Mouse (Mus musculus) kidney, postnatal 0 days (tissue): ENCODE measurements at regions not wholly inside any gene's neighbourhood (a gene's known extent, or its start where the extent isn't known, plus 50 kb on each side); places are given as distances from the start of the nearest gene placed in this dataset.
A peak's percentile ranks its signal among the peaks of the same experiment; 100 is the strongest.

Experiments used
- ATAC-seq: fragments of 200-750 bp; cut with Nextera tagmentation; replicated peaks from 2 replicates; pipeline ENCODE4 v1.8.0; 2017; ENCODE audit warnings: low read depth, moderate number of reproducible peaks, moderate TSS enrichment, moderate library complexity; ENCODE audit not compliant: low FRiP score
- DNase-seq: peaks from one replicate; pipeline ENCODE4 v3.0.0-alpha.2; 2016; ENCODE audit warnings: low spot score
- H3K27ac ChIP-seq: fragments of 300-500 bp; sonication (generic); 2 replicates; pipeline ENCODE4 v1.5.1; 2014; ENCODE audit warnings: mild to moderate bottlenecking
- H3K27me3 ChIP-seq: fragments of 300-500 bp; sonication (generic); 2 replicates; pipeline ENCODE4 v1.6.1; 2014; ENCODE audit warnings: low read length, mixed read lengths; ENCODE audit not compliant: insufficient read depth
- H3K36me3 ChIP-seq: fragments of 300-500 bp; sonication (generic); 2 replicates; pipeline ENCODE4 v1.6.1; 2014; ENCODE audit warnings: low read length, mixed read lengths; ENCODE audit not compliant: insufficient read depth
- H3K4me1 ChIP-seq: fragments of 300-500 bp; sonication (generic); replicated peaks from 2 replicates; pipeline ENCODE4 v1.6.1; 2014; ENCODE audit warnings: antibody characterized with exemption, low read length, mixed read lengths; ENCODE audit not compliant: insufficient read depth
- H3K4me2 ChIP-seq: fragments of 300-500 bp; sonication (generic); 2 replicates; pipeline ENCODE4 v1.6.1; 2014; ENCODE audit warnings: mild to moderate bottlenecking, low read length, moderate library complexity, mixed read lengths
- H3K4me3 ChIP-seq: fragments of 300-500 bp; sonication (generic); replicated peaks from 2 replicates; pipeline ENCODE4 v1.5.1; 2014; ENCODE audit warnings: low read depth, low read length
- H3K9ac ChIP-seq: fragments of 300-500 bp; sonication (generic); 2 replicates; pipeline ENCODE4 v1.6.1; 2014; ENCODE audit warnings: low read depth, low read length
- H3K9me3 ChIP-seq: fragments of 300-500 bp; sonication (generic); replicated peaks from 2 replicates; pipeline ENCODE4 v1.6.1; 2016; ENCODE audit warnings: low read length, inconsistent platforms, mixed read lengths
- CTCF ChIP-seq: IDR thresholded peaks from 2 replicates; pipeline ENCODE4 v1.5.1; 2016; ENCODE audit warnings: antibody characterized with exemption, low read depth, mild to moderate bottlenecking, moderate library complexity
- WGBS: fragments of 180-500 bp; shearing (Covaris S2); extraction: QIAGEN DNeasy Blood & Tissue Kit; methylation state at CpG from one replicate; pipeline ENCODE4 v1.1.7; 2014; 5-methylcytosine and 5-hydroxymethylcytosine counted together

DNA sequence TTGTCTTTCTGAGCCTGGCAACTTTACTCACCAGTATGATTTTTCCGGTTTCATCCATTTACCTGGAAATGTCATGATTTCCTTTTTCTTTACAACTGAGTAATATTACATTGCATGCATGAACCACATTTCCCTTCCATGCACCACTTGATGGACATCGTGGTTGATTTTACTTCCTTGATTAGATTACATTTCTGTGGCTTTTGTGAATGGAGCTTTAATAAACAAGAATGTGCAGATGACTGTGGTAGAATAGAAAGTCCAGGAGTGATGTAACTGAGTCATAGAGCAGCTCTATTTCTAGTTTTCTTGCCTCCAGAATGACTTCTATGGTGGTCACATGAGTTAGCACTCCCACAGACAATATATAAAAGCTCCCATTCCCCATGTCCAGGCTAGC is 75.2 kb downstream of the Chst2 start:
- H3K4me3 ChIP-seq = no peak overlapping the region
- no peak overlapping the region for H3K27ac ChIP-seq
- WGBS = 74% methylated on average over 2 of the region's 2 CpGs
- no peak for ATAC-seq
- TF ChIP-seq CTCF = no peak
- H3K4me2 ChIP-seq = no peak overlapping the region
- H3K36me3 ChIP-seq = no peaks in the 10 kb centered on the region
- no peaks in the 10 kb centered on the region for H3K27me3 ChIP-seq
- no peak for DNase-seq
- H3K4me1 ChIP-seq = no peaks in the 10 kb centered on the region
- no peaks in the 10 kb centered on the region for H3K9me3 ChIP-seq
- no peak overlapping the region for H3K9ac ChIP-seq

DNA sequence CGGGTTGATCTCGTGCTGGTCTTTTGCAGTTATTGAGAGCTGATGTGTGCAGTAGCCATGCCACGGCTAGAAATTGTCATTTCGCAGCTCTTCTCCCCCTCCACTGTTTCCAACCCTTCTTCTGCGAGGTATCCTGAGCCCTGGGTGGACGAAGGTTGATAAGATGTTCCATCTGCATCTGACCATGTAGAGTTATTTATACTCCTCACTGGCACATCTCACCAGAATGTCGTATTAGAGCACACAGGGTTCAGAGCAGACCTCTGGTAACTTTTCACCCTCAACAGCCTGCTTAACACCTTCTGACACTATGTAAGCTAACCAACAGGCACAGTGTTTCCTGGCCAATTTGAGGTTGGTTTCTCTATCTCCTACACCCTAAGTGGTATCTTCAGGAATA is 76.4 kb downstream of the Chst2 start:
- 83% methylated on average over 7 of the region's 7 CpGs for WGBS
- no peak for ATAC-seq
- H3K36me3 ChIP-seq = no peaks in the 10 kb centered on the region
- no peaks in the 10 kb centered on the region for H3K9me3 ChIP-seq
- H3K4me3 ChIP-seq = no peak overlapping the region
- no peak overlapping the region for H3K27ac ChIP-seq
- no peak overlapping the region for H3K4me2 ChIP-seq
- H3K9ac ChIP-seq = no peak overlapping the region
- no peaks in the 10 kb centered on the region for H3K4me1 ChIP-seq
- H3K27me3 ChIP-seq = no peaks in the 10 kb centered on the region
- TF ChIP-seq CTCF = no peak
- DNase-seq = no peak

DNA sequence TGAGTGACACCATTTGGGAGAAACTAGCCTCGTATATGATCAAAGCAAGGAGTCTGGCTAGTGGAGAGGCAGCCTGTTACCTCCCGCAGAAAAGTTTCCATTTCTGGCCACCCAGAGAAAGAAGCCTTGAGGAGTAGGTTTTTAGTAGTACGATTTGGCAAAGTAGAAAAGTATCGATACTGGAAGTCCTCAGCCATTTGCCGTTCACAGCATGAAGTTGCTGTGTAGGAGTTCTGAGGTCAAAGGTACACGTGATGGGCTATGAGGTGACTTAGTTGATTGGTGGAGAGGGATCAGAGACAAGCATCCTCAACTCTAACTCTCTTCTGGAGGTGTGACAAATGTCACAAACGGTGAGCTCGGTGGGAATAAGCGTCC is 77.5 kb downstream of the Chst2 start:
- no peak overlapping the region for H3K27ac ChIP-seq
- H3K4me3 ChIP-seq = no peak overlapping the region
- no peaks in the 10 kb centered on the region for H3K27me3 ChIP-seq
- H3K4me1 ChIP-seq = no peaks in the 10 kb centered on the region
- H3K9me3 ChIP-seq = no peaks in the 10 kb centered on the region
- DNase-seq = no peak
- H3K9ac ChIP-seq = no peak overlapping the region
- no peak for TF ChIP-seq CTCF
- WGBS = 87% methylated on average over 9 of the region's 9 CpGs
- no peak overlapping the region for H3K4me2 ChIP-seq
- no peak for ATAC-seq
- no peaks in the 10 kb centered on the region for H3K36me3 ChIP-seq

DNA sequence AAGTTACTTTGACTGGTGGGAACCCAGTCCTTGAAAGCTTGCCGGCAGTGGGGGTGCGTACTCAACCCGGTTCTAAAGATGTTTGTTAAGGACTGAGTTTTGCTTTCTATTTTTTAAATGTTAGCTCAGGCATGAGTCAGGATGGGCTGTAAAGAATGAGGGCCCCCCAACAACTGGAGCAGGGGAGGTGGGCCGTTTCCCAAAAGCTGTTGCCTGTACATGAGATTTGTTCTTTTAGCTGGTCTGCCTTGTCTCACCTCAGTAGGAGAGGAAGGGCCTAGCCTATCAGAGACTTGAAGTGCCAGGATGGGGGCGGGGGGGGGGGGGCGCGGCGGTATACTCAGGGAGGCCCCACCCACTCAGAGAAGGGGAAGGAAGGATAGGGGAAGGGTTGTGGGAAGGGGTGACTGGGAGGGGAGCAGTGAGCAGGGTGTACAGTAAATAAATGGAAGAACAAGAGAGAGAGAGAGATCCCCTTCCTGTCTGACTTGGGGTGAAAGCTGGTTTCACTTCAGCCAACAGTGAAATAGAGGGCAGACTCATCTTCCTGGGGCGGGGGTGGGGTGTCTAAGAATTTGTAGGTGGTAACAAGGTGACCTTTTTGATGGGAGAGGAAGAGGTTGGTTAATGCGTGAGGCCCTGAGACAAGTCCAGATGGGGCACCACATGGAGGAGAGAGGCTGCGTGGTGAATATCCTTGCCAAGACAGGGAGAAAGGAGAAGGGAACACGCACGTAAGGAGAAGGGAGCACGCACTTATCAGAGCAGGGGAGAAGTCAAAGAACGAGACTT is 78.1 kb downstream of the Chst2 start:
- 82% methylated on average over 12 of the region's 15 CpGs for WGBS
- ATAC-seq (no peak), DNase-seq (no peak)
- H3K27me3 ChIP-seq = no peaks in the 10 kb centered on the region
- H3K9me3 ChIP-seq = no peaks in the 10 kb centered on the region
- no peaks in the 10 kb centered on the region for H3K4me1 ChIP-seq
- H3K4me2 ChIP-seq = no peak overlapping the region
- no peak for TF ChIP-seq CTCF
- H3K9ac ChIP-seq = no peak overlapping the region
- H3K4me3 ChIP-seq = no peak overlapping the region
- H3K27ac ChIP-seq = no peak overlapping the region
- no peaks in the 10 kb centered on the region for H3K36me3 ChIP-seq

DNA sequence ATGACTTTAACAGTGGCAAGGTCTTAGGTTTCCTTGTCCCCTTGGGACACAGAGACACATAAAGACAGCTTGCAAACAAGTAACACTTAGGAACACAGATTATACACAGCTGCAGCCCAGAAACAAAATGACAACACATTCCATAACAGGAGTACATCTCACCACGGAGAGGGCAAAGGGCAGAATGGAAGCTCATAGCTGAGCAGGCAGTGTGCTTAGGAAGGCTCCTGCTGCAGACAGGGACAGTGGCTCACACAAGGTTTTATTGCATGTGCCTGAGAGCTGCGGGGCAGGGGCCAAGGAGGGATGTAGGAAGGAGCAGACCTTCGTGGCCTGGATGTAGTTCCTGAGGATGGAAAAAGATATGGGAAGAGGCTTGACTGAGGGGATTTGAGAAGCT is 78.8 kb downstream of the Chst2 start:
- no peak for TF ChIP-seq CTCF
- no peak overlapping the region for H3K27ac ChIP-seq
- no peaks in the 10 kb centered on the region for H3K27me3 ChIP-seq
- H3K9ac ChIP-seq = no peak overlapping the region
- 43% methylated on average over 3 of the region's 3 CpGs for WGBS
- peak; percentile 4 for DNase-seq
- no peak for ATAC-seq
- H3K4me1 ChIP-seq = no peaks in the 10 kb centered on the region
- no peak overlapping the region for H3K4me2 ChIP-seq
- H3K4me3 ChIP-seq = no peak overlapping the region
- H3K36me3 ChIP-seq = no peaks in the 10 kb centered on the region
- no peaks in the 10 kb centered on the region for H3K9me3 ChIP-seq

DNA sequence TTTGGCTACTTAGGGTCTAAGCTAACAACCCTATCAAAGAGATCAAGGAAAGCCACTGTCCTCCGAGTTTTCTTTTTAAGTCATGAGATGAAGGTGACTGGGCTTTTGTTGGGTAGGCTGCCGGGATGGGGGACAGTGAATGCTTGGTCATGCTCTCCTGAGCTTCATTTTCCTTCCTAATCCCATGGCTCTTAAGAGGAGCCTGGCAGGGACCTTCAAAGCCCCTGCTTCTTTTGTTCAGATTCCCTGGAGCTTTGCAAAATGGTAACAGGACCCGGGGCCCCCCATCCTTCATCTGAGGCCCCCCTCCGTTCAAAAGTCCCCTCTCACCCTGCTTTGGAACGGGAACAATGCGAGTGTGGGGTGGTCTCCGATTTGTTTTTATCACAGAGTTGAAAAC is 82.9 kb downstream of the Chst2 start:
- Histone ChIP-seq H3K27ac (no peak overlapping the region), H3K9ac (no peak overlapping the region), H3K9me3 (no peaks in the 10 kb centered on the region), H3K4me2 (no peak overlapping the region), H3K4me1 (no peaks in the 10 kb centered on the region), H3K4me3 (no peak overlapping the region), H3K36me3 (no peaks in the 10 kb centered on the region), H3K27me3 (no peaks in the 10 kb centered on the region)
- ATAC-seq (no peak), DNase-seq (no peak)
- no peak for TF ChIP-seq CTCF
- WGBS = 49% methylated on average over 7 of the region's 7 CpGs

DNA sequence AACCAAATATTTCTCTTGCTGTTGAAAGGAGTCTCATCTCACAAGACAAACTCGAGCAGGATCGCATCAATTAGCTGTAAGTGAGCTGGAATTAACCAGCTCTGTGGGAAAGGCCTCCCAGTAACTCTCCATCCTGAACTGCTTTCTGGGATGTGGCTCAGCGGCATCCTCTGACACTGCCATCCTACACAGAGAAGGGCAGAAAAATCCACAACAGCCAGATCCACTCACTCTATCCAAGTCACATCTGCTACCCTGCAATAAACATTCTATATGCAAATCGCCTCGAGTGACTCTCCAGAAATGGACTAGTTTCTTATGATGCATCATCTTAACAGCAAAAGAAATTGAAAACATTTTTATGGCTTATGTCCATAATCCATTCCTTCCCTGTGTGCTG is 83.6 kb downstream of the Chst2 start:
- Histone ChIP-seq H3K27me3 (no peaks in the 10 kb centered on the region), H3K36me3 (no peaks in the 10 kb centered on the region), H3K27ac (no peak overlapping the region), H3K4me1 (no peaks in the 10 kb centered on the region), H3K9me3 (no peaks in the 10 kb centered on the region), H3K4me3 (no peak overlapping the region), H3K9ac (no peak overlapping the region), H3K4me2 (no peak overlapping the region)
- ATAC-seq = no peak
- DNase-seq = no peak
- 66% methylated on average over 5 of the region's 5 CpGs for WGBS
- TF ChIP-seq CTCF = no peak
